Mouse (Mus musculus) kidney, adult 18-20 months (tissue): ENCODE results near the gene Trim44.

Experiments used
- DNase-seq: peaks from one replicate; pipeline ENCODE4 v3.0.0; 2021

Gene Trim44

GRCm38 (mm10) chr2:102364565-102365200 is 42.9 kb downstream of the Trim44 start:
- DNase-seq: no peak

- no peak for DNase-seq
Measured at GRCm38 (mm10) chr2:102362896-102363530, 44.6 kb downstream of the Trim44 start.

DNA sequence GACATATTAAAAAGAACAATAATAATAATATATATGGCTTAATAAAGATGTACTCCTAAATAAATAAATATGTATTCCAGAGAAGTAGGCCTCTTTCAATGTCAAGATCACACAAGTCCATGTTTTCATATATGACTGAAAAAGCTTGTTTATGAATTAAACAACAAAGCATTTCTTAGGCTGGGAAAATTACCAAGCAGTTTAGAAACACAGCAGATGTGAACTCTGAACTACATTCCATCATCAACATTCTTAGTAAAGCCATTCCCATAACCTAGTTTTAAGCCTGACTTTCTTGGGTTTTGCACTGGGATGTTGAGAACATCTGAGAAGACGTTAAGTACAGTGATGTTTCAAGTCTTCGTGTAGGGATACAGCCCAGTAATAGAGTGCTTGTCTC is 45.4 kb downstream of the Trim44 start:
- no peak for DNase-seq

GRCm38 (mm10) chr2:102356879-102357695 is 50.5 kb downstream of the Trim44 start:
- DNase-seq: peak; percentile 51

- DNase-seq: no peak
Measured at GRCm38 (mm10) chr2:102354076-102354475, 53.6 kb downstream of the Trim44 start.

DNA sequence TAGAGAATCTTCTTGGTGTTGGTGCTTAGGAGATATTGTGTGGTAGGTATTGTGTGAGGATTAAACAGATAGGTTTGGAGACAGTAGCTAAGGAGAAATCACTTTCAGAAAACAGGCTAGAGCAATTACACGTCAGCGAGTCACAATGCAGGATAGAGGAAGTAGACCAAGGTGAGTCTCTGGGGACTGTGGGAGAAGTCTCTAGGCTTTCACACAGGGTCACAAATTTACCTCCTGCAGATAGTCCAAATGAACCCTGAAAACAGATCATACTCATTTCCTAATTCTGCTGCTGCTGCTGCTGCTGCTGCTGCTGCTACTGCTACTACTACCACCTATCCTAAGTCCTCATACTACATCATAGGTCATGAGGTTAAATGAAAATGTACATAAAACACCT is 66.2 kb downstream of the Trim44 start:
- DNase-seq: no peak

DNA sequence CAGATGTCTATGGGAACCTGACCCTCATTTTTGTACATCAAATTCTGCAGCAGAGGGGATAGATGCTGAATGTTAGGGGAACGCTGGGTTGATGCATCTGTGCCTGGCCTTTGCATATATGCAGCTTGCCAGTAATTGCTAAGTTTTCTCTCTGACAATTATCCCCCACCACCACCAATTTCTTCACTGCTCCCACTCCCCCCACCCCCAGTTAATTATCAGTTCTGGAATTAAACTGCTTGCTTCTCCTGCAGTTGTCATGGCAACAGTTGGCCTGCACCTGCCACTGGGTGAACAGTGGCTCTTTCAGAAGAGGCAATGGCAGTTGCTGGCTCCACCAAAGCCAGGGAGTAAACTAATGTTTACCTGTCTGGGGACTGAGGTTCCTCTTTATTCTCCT is 70.8 kb downstream of the Trim44 start:
- no peak for DNase-seq

DNA sequence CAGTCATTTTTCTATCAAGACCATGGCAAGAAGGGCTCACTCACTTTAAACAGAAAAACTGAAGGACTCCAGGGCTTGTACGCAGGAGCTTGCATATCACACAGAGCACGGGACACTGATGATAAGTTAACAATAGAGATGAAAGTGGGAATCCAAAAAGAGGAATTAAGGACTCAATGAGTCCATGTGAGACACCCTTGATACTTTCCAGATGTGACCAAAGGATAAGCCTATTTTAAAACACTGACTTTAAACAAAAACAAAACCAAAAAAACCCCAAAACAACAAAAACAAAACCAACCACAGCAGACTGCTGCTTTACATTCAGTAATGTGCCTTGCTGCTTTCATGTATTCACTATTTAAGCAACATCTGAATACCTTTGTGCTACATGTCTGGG is 75.7 kb downstream of the Trim44 start:
- no peak for DNase-seq

GRCm38 (mm10) chr2:102331092-102331491 is 76.5 kb downstream of the Trim44 start:
- DNase-seq: no peak

DNA sequence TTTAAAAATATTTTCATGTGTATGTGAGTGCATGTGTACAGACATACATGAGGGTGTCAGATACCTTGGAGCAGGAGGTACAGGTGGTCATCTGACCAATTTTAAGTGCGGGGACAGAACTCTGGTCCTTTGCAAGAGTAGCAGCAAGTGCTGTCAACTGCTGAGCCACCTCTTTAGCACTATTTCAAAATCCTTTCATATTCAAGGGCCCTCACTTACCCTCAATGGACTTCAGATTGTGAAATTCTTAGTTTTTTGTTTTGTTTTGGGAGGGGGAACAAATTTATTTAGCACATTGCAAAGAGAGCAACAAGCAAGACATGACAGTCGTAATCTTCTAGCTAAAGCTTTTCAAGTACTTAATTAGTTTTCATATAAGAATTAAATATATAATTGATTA is 81.7 kb downstream of the Trim44 start:
- DNase-seq: no peak

DNA sequence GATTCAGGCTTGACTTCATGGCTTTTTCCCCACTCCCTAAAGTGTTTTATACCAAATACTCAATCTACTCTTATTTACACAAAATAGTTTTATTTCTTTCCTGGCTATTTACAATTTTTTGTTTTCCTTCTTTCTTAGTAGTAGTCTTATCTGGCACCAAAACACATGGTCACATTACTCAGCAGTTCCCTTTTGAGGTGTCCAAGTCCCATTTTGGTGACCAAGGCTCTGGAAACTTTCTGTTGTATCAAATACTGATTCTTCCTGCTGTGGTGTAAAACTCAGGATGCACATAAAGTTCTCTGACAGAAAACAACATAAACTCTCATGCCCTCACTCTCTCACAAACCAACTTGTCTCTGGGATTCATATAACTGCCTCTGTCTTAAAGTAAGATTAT is 83.3 kb downstream of the Trim44 start:
- DNase-seq: no peak

DNA sequence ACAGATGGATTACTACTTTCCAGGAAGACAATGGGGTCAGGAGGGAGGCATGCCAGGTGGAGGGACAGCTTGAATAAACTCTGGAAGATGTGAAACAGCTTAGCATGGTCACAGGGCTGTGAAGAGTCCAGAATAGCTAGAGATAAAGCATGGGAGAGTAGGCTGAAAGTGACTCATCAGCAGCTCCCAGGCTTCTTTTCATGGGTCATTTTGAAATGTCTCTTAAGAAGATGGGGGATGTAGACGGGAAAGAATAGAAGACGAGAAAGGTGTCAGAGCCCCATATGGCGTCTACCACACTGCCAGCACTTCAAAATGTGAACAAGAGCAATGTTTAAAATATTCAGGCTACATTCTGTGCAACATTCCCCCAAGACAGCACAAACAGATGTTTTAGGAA is 91.1 kb downstream of the Trim44 start:
- DNase-seq: no peak

DNA sequence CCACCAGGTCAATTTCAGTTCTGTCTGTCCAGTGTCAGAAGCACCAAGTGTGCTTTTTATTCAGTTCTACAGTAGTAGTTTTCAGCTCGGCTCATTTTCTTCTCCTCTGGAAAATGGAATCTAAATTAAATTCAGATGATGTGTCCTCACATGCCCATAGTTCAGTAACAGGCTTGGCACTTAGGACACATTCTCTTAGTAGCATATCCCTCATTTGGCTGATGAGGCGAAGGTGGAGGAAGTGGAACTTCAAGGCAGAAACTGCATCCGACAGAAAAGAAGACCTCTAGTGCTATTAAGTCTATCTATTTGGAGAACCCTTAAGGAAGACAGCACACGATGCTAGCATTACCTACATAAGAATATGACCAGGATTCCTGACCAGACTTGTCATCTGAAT is 92.5 kb downstream of the Trim44 start:
- DNase-seq: no peak

- DNase-seq: no peak
Measured at GRCm38 (mm10) chr2:102314610-102315009, 93.0 kb downstream of the Trim44 start.

DNA sequence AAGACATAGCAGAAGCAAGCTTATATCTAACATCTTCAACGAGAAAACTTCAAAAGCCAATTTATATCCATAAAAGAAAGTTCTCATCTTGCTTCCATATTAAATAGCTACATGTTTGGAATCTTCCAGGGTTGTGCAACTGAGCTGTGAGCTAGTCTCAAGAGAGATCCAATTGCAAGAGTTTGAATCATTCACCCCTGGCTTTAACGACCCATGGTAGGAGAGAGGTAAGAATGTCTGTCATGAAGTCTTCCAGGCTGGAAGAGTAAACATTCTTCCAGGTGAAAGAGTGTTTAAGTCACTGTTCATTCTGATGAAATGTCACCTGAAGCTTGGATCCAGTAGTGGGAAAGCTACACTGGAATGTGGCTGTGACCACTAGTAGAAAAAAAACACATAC is 93.6 kb downstream of the Trim44 start:
- DNase-seq: no peak

DNA sequence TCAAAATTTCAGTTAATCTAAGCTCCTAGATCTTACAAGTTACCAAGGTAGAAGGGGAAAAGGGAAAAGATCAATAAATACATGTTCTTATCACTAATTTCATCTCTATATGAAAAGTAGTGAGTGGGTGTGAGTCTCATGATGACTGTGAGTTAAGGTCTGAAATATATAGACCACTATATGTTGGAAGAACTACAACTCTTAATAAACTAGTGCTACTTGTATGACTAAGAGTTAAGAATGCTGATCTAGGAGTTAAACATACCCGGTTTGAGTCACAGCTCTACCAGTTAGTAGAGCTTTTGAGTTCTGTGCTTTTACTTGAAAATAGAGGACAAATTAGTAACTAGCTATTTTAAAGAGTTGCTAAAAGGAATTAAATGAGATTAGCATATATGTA is 94.7 kb downstream of the Trim44 start:
- DNase-seq: no peak

DNA sequence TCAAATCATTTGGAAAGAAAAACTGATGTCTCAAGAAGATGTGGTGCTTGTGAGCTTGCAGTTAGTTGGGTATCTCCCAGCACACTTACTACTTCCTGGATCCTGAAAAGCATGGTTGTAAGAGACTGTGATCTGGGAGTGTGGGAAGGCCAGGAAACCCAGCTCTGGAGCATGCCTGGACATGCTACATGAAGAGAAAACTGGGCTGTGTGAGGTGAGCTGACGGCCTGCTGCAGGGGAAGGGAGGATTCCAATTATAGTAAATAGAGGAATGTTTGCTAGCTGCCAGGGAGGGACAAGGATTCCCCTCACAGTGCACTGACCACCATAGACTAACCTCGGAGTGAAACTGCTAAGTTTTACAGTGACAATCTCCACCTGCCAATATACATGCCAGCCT is 104.4 kb downstream of the Trim44 start:
- no peak for DNase-seq

- no peak for DNase-seq
Measured at GRCm38 (mm10) chr2:102302532-102302931, 105.1 kb downstream of the Trim44 start.

- DNase-seq: no peak
Measured at GRCm38 (mm10) chr2:102294827-102295270, 112.8 kb downstream of the Trim44 start.

- DNase-seq: no peak
Measured at GRCm38 (mm10) chr2:102293181-102293580, 114.4 kb downstream of the Trim44 start.

- DNase-seq: no peak
Measured at GRCm38 (mm10) chr2:102292051-102292450, 115.6 kb downstream of the Trim44 start.

GRCm38 (mm10) chr2:102291533-102291932 is 116.1 kb downstream of the Trim44 start:
- no peak for DNase-seq

DNA sequence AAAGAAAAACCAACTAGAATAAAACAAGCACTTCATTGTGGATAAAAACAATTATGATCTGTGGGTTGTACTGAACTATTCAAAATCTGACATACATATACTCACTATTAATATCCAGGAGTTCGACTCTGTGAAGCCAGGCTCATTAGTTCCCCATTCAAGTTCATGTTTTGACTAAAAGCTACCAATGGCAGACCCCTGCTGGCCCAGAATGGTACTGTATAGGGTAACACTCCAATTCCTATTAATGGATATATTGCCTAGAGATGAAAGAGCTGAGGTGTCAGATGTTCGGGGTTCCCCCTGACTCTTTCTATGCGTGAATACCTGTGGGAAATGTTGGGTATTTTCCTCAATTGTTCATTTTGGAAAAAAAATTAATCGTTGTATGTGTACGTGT is 117.6 kb downstream of the Trim44 start:
- peak; percentile 49 for DNase-seq

GRCm38 (mm10) chr2:102288676-102289075 is 119.0 kb downstream of the Trim44 start:
- DNase-seq: no peak
